Mouse (Mus musculus): ENCODE measurements around the gene Sept1. TPM values are rescaled to one million over a fixed set of nuclear protein-coding genes. Genes with fewer than 3 reads are reported as not detected.
"Not testable (repeated sequence)": the region's sequence is repeated elsewhere in the genome, so short reads cannot be mapped to it uniquely, and the experiment has no call there.

The Sept1 gene
- polyA plus RNA-seq, 2 experiments, result 15.3 to 22.2 TPM

GRCm38 (mm10) chr7:127183345-127183744, 49.6 kb downstream of the Sept1 start:
- H3K4me3 ChIP-seq (replicated peaks; ENCODE audit: low read length), result no peak overlapping the region
- H3K9me3 ChIP-seq (ENCODE audit: control insufficient read depth, low read length), result no peaks in the 10 kb centered on the region
- TF ChIP-seq POLR2A (IDR thresholded peaks at IDR 0.05; ENCODE audit: borderline replicate concordance, extremely low read depth, insufficient read depth, insufficient read length), result no peak
- no peaks in the 10 kb centered on the region for H3K4me1 ChIP-seq (ENCODE audit: control insufficient read depth, insufficient read depth, low read length)
- no peaks in the 10 kb centered on the region for H3K27me3 ChIP-seq (ENCODE audit: control insufficient read depth, insufficient read depth, low read length)
- WGBS, result 75% methylated on average over 8 of the region's 8 CpGs
- no peak overlapping the region for H3K4me2 ChIP-seq (replicated peaks; ENCODE audit: low read depth, low read length, severe bottlenecking)
- H3K9ac ChIP-seq (ENCODE audit: low read depth, low read length, severe bottlenecking), result no peak overlapping the region
- DNase-seq (ENCODE audit: low spot score) (no peak), ATAC-seq (ENCODE audit: low FRiP score, low read depth) (no peak)
- H3K36me3 ChIP-seq (ENCODE audit: control insufficient read depth, insufficient read depth, low read length), result no peaks in the 10 kb centered on the region
- H3K27ac ChIP-seq (replicated peaks; ENCODE audit: low read depth, low read length), result no peak overlapping the region

GRCm38 (mm10) chr7:127181724-127182123, 51.2 kb downstream of the Sept1 start:
- H3K27me3 ChIP-seq (ENCODE audit: control insufficient read depth, insufficient read depth, low read length); H3K36me3 ChIP-seq (ENCODE audit: control insufficient read depth, insufficient read depth, low read length); H3K4me2 ChIP-seq (replicated peaks; ENCODE audit: low read depth, low read length, severe bottlenecking); ATAC-seq (ENCODE audit: low FRiP score, low read depth); H3K9ac ChIP-seq (ENCODE audit: low read depth, low read length, severe bottlenecking); H3K4me1 ChIP-seq (ENCODE audit: control insufficient read depth, insufficient read depth, low read length); H3K4me3 ChIP-seq (replicated peaks; ENCODE audit: low read length); H3K27ac ChIP-seq (replicated peaks; ENCODE audit: low read depth, low read length); H3K9me3 ChIP-seq (ENCODE audit: control insufficient read depth, low read length); DNase-seq (ENCODE audit: low spot score): not testable (repeated sequence)
- WGBS, result 38% methylated on average over 3 of the region's 3 CpGs

GRCm38 (mm10) chr7:127180783-127181182, 52.1 kb downstream of the Sept1 start:
- no peaks in the 10 kb centered on the region for H3K9me3 ChIP-seq (ENCODE audit: control insufficient read depth, low read length)
- no peak overlapping the region for H3K4me2 ChIP-seq (replicated peaks; ENCODE audit: low read depth, low read length, severe bottlenecking)
- 85% methylated on average over 2 of the region's 2 CpGs for WGBS
- H3K27me3 ChIP-seq (ENCODE audit: control insufficient read depth, insufficient read depth, low read length), result no peaks in the 10 kb centered on the region
- no peak overlapping the region for H3K27ac ChIP-seq (replicated peaks; ENCODE audit: low read depth, low read length)
- ATAC-seq (ENCODE audit: low FRiP score, low read depth), result no peak
- TF ChIP-seq POLR2A (IDR thresholded peaks at IDR 0.05; ENCODE audit: borderline replicate concordance, extremely low read depth, insufficient read depth, insufficient read length), result no peak
- no peak overlapping the region for H3K4me3 ChIP-seq (replicated peaks; ENCODE audit: low read length)
- no peaks in the 10 kb centered on the region for H3K36me3 ChIP-seq (ENCODE audit: control insufficient read depth, insufficient read depth, low read length)
- no peak overlapping the region for H3K9ac ChIP-seq (ENCODE audit: low read depth, low read length, severe bottlenecking)
- DNase-seq (ENCODE audit: low spot score), result no peak
- no peaks in the 10 kb centered on the region for H3K4me1 ChIP-seq (ENCODE audit: control insufficient read depth, insufficient read depth, low read length)

GRCm38 (mm10) chr7:127176937-127177336, 56.0 kb downstream of the Sept1 start:
- Histone ChIP-seq H3K9ac (ENCODE audit: low read depth, low read length, severe bottlenecking) (no peak overlapping the region), H3K4me1 (ENCODE audit: control insufficient read depth, insufficient read depth, low read length) (no peaks in the 10 kb centered on the region), H3K27ac (replicated peaks; ENCODE audit: low read depth, low read length) (no peak overlapping the region), H3K4me2 (replicated peaks; ENCODE audit: low read depth, low read length, severe bottlenecking) (no peak overlapping the region), H3K4me3 (replicated peaks; ENCODE audit: low read length) (no peak overlapping the region), H3K27me3 (ENCODE audit: control insufficient read depth, insufficient read depth, low read length) (no peaks in the 10 kb centered on the region), H3K36me3 (ENCODE audit: control insufficient read depth, insufficient read depth, low read length) (no peaks in the 10 kb centered on the region), H3K9me3 (ENCODE audit: control insufficient read depth, low read length) (no peaks in the 10 kb centered on the region)
- ATAC-seq (ENCODE audit: low FRiP score, low read depth) (no peak), DNase-seq (ENCODE audit: low spot score) (no peak)
- TF ChIP-seq POLR2A (IDR thresholded peaks at IDR 0.05; ENCODE audit: borderline replicate concordance, extremely low read depth, insufficient read depth, insufficient read length), result no peak
- WGBS, result 78% methylated on average over 4 of the region's 4 CpGs

GRCm38 (mm10) chr7:127166501-127166900, 66.4 kb downstream of the Sept1 start:
- ATAC-seq (ENCODE audit: low FRiP score, low read depth), result no peak
- Histone ChIP-seq H3K4me1 (ENCODE audit: control insufficient read depth, insufficient read depth, low read length) (no peaks in the 10 kb centered on the region), H3K9ac (ENCODE audit: low read depth, low read length, severe bottlenecking) (no peak overlapping the region), H3K4me3 (replicated peaks; ENCODE audit: low read length) (no peak overlapping the region), H3K27ac (replicated peaks; ENCODE audit: low read depth, low read length) (no peak overlapping the region), H3K36me3 (ENCODE audit: control insufficient read depth, insufficient read depth, low read length) (no peaks in the 10 kb centered on the region), H3K9me3 (ENCODE audit: control insufficient read depth, low read length) (no peaks in the 10 kb centered on the region), H3K4me2 (replicated peaks; ENCODE audit: low read depth, low read length, severe bottlenecking) (no peak overlapping the region), H3K27me3 (ENCODE audit: control insufficient read depth, insufficient read depth, low read length) (no peaks in the 10 kb centered on the region)
- no peak for DNase-seq (ENCODE audit: low spot score)
- 88% methylated on average over 5 of the region's 5 CpGs for WGBS
- TF ChIP-seq POLR2A (IDR thresholded peaks at IDR 0.05; ENCODE audit: borderline replicate concordance, extremely low read depth, insufficient read depth, insufficient read length), result no peak

All from limb, embryonic 14.5 days (tissue).